Mouse (Mus musculus) MEL (cell line): ENCODE results near the gene Banf1.

Experiments used
- BHLHE40 ChIP-seq: IDR thresholded peaks from 2 replicates; pipeline ENCODE4 v1.6.1; 2012; ENCODE audit warnings: low read depth, mild to moderate bottlenecking, inconsistent platforms, low read length, improper control_type of control experiment, borderline replicate concordance
- CHD1 ChIP-seq: IDR thresholded peaks from 2 replicates; pipeline ENCODE4 v1.6.1; 2012; ENCODE audit warnings: low read depth, mild to moderate bottlenecking, inconsistent platforms, low read length, improper control_type of control experiment
- CHD2 ChIP-seq: IDR thresholded peaks from 2 replicates; pipeline ENCODE4 v1.6.1; 2011; ENCODE audit warnings: low read length, improper control_type of control experiment
- CTCF ChIP-seq, 3 experiments: IDR thresholded peaks in 2 of 3; conservative IDR thresholded peaks in 1 of 3; 2 replicates each; pipeline ENCODE4 v1.5.1; 2011 to 2012; ENCODE audit warnings: low read length in 3 of 3, low read depth in 2 of 3, mild to moderate bottlenecking in 2 of 3, improper control_type of control experiment in 1 of 3, inconsistent platforms in 1 of 3, mixed read lengths in 1 of 3, moderate library complexity in 1 of 3; ENCODE audit not compliant: control insufficient read depth in 1 of 3, insufficient read depth in 1 of 3, poor library complexity in 1 of 3, severe bottlenecking in 1 of 3
- EP300 ChIP-seq, 2 experiments: IDR thresholded peaks; 2 replicates each; pipeline ENCODE4 v1.6.1; 2011; ENCODE audit warnings: improper control_type of control experiment in 2 of 2, low read length in 2 of 2, low read depth in 1 of 2, mild to moderate bottlenecking in 1 of 2
- HCFC1 ChIP-seq: IDR thresholded peaks from 2 replicates; pipeline ENCODE4 v1.6.1; 2012; ENCODE audit warnings: low read depth, mild to moderate bottlenecking, inconsistent platforms, low read length, improper control_type of control experiment, moderate library complexity
- MAX ChIP-seq: IDR thresholded peaks from 2 replicates; pipeline ENCODE4 v1.6.1; 2011; ENCODE audit warnings: low read length, improper control_type of control experiment
- MXI1 ChIP-seq: IDR thresholded peaks from 2 replicates; pipeline ENCODE4 v1.6.1; 2011; ENCODE audit warnings: mild to moderate bottlenecking, low read depth, low read length, improper control_type of control experiment
- MYC ChIP-seq: IDR thresholded peaks from 2 replicates; pipeline ENCODE4 v1.6.1; 2011; ENCODE audit warnings: low read depth, mild to moderate bottlenecking, low read length, improper control_type of control experiment, moderate library complexity

DNA sequence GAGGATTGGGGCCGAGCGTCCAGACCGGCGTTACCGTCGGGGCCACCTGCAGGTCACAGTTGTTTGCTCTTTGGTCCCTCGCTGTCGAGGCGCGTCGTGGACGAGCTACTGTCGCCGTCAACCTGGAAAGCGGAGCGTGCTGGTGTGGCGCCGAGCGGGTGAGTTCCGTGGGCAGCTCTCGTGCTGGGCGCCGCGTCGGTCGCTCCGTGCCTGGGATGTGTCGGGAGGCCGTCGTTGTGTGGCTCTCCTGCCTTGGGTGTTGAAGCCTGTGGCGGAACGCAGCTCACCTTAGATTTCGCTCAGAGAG, at the start of gene Banf1:
- TF ChIP-seq CHD1, result no peak
- peak; percentile 51; the same call in 1 of the 2 replicates for TF ChIP-seq MAX
- TF ChIP-seq HCFC1, result no peak
- no peak for TF ChIP-seq CTCF (IDR thresholded peaks at IDR 0.05 in 2 of 3, conservative IDR thresholded peaks at IDR 0.05 in 1 of 3; ENCODE audit: control insufficient read depth in 1 of 3, insufficient read depth in 1 of 3, low read depth in 2 of 3, low read length in 3 of 3, poor library complexity in 1 of 3, severe bottlenecking in 1 of 3)
- TF ChIP-seq MYC, result 0 out of 2 replicates have a peak, but pooled peaks have one; percentile 5
- TF ChIP-seq BHLHE40, result no peak
- TF ChIP-seq MXI1, result no peak
- no peak for TF ChIP-seq CHD2
- no peak for TF ChIP-seq EP300 (IDR thresholded peaks at IDR 0.05; ENCODE audit: low read depth in 1 of 2, low read length in 2 of 2)
